Mouse (Mus musculus) embryonic facial prominence, embryonic 14.5 days (tissue): ENCODE data around the gene Vti1a. TPM values are rescaled to one million over a fixed set of nuclear protein-coding genes. Genes with fewer than 3 reads are reported as not detected.

ENCODE experiments used
- ATAC-seq: fragments of 200-750 bp; cut with Nextera tagmentation; 2 replicates; pipeline ENCODE4 v1.8.0; 2017; ENCODE audit warnings: low read depth, moderate number of reproducible peaks, moderate TSS enrichment
- DNase-seq: peaks from one replicate; pipeline ENCODE4 v3.0.0-alpha.2; 2015; ENCODE audit warnings: low spot score
- H3K27ac ChIP-seq: fragments of 300-500 bp; sonication (generic); replicated peaks from 2 replicates; pipeline ENCODE4 v1.5.1; 2014; ENCODE audit warnings: low read depth, mild to moderate bottlenecking, low read length, moderate library complexity
- H3K27me3 ChIP-seq: fragments of 300-500 bp; sonication (generic); replicated peaks from 2 replicates; pipeline ENCODE4 v1.6.1; 2014; ENCODE audit warnings: low read length; ENCODE audit not compliant: control insufficient read depth, insufficient read depth
- H3K36me3 ChIP-seq: fragments of 300-500 bp; sonication (generic); 2 replicates; pipeline ENCODE4 v1.6.1; 2014; ENCODE audit warnings: low read length, mixed read lengths; ENCODE audit not compliant: control insufficient read depth, insufficient read depth
- H3K4me1 ChIP-seq: fragments of 300-500 bp; sonication (generic); 2 replicates; pipeline ENCODE4 v1.6.1; 2014; ENCODE audit warnings: antibody characterized with exemption, low read length; ENCODE audit not compliant: control insufficient read depth, insufficient read depth
- H3K4me2 ChIP-seq: fragments of 300-500 bp; sonication (generic); 2 replicates; pipeline ENCODE4 v1.6.1; 2014; ENCODE audit warnings: low read depth, mild to moderate bottlenecking, low read length, moderate library complexity, mixed read lengths
- H3K4me3 ChIP-seq: fragments of 300-500 bp; sonication (generic); 2 replicates; pipeline ENCODE4 v1.5.1; 2014; ENCODE audit warnings: low read depth, mild to moderate bottlenecking, low read length
- H3K9ac ChIP-seq: fragments of 300-500 bp; sonication (generic); 2 replicates; pipeline ENCODE4 v1.6.1; 2014; ENCODE audit warnings: low read depth, mild to moderate bottlenecking, low read length, moderate library complexity, mixed read lengths
- H3K9me3 ChIP-seq: fragments of 300-500 bp; sonication (generic); 2 replicates; pipeline ENCODE4 v1.6.1; 2016; ENCODE audit warnings: low read length; ENCODE audit not compliant: control insufficient read depth
- WGBS: fragments of 180-500 bp; shearing (Covaris S2); extraction: QIAGEN DNeasy Blood & Tissue Kit; methylation state at CpG from one replicate; pipeline ENCODE4 v1.1.7; 2014; 5-methylcytosine and 5-hydroxymethylcytosine counted together
- polyA plus RNA-seq: library from polyadenylated mRNA; unstranded; fragments of >200 nt; fragmentation: Nextera tagmentation; extraction: Ambion mirVana; gene quantifications from 2 replicates; pipeline ENCODE4 v1.2.1, GENCODE M21; 2014

Vti1a gene
- polyA plus RNA-seq, 1 experiment from 2014 or later: 17.0 TPM

DNA sequence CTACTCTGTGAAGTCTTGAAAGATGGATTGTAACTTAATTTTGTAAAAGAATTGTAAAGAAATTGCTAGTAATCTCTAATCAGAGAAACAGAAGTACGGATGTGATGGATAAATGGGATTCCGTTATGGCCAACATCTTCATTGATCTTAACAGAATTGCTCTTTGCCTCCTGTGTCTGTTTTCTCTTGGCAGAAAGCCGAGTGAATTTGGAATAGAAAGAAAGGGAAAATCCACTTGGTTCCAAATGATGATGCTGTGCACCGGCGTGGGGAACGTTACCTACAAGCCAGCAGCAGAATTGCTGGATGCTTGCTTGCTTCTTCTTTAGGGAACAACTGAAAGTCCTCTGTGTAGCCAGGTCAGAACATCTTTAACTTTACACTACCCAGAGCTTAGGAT is 24.4 kb downstream of the Vti1a start:
- Histone ChIP-seq H3K4me3 (no peak overlapping the region), H3K27me3 (no peaks in the 10 kb centered on the region), H3K36me3 (no peaks in the 10 kb centered on the region; the same call in 1 of the 2 replicates), H3K9me3 (no peaks in the 10 kb centered on the region), H3K27ac (no peak overlapping the region), H3K9ac (no peak overlapping the region), H3K4me1 (0 out of 2 replicates have a peak, but pooled peaks cover 5% of the 10 kb centered on the region), H3K4me2 (no peak overlapping the region)
- DNase-seq (peak; percentile 18), ATAC-seq (no peak)
- WGBS: 84% methylated on average over 6 of the region's 6 CpGs

DNA sequence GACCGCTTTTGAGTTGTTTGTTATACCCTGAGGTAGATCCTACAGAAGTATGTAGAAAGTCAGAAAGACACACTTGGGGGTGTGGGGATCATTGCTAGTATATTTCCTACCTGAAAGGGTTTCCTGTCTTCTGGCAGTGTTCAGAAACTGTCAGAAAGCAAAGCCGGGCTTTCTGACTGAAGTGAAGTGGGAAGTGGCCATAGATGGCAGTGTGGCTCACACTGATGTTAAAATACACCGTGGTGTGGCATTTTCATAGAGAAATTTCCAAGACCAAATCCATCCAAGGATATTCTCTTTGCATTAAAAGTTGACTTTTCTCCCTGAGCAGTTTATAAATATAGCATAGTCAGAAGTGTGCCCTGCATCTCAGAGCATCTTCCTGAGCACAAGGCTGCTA is 25.3 kb downstream of the Vti1a start:
- ATAC-seq (no peak), DNase-seq (no peak)
- WGBS: 65% methylated on average over 3 of the region's 3 CpGs
- no peaks in the 10 kb centered on the region for H3K9me3 ChIP-seq
- no peak overlapping the region for H3K9ac ChIP-seq
- H3K27ac ChIP-seq: no peak overlapping the region
- no peak overlapping the region for H3K4me3 ChIP-seq
- H3K27me3 ChIP-seq: no peaks in the 10 kb centered on the region
- H3K4me2 ChIP-seq: no peak overlapping the region
- no peaks in the 10 kb centered on the region; the same call in 1 of the 2 replicates for H3K36me3 ChIP-seq
- 0 out of 2 replicates have a peak, but pooled peaks cover 5% of the 10 kb centered on the region for H3K4me1 ChIP-seq

DNA sequence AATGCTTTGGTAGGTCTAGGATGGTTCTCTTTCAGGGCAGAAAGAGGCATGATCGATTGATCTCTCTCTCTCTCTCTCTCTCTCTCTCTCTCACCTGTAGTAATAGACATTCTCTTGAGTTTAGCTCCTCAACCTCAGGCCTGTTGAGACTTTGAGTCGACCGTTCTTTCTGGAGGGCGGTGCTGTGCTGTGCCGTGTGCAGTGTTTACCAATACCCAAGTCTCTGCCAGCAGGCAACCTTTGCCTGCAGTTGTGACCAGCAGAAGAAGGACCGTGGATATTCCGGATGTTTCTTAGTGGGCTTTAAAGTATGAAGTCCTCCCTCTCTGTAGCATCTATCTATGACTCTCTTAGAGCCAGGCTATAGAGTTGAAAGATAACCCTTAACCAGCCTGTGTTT is 26.3 kb downstream of the Vti1a start:
- H3K27me3 ChIP-seq: no peaks in the 10 kb centered on the region
- H3K4me3 ChIP-seq: no peak overlapping the region
- H3K27ac ChIP-seq: no peak overlapping the region
- WGBS: 90% methylated on average over 7 of the region's 7 CpGs
- no peaks in the 10 kb centered on the region for H3K9me3 ChIP-seq
- no peaks in the 10 kb centered on the region; the same call in 1 of the 2 replicates for H3K36me3 ChIP-seq
- no peak overlapping the region for H3K9ac ChIP-seq
- ATAC-seq (no peak), DNase-seq (no peak)
- no peak overlapping the region for H3K4me2 ChIP-seq
- H3K4me1 ChIP-seq: 0 out of 2 replicates have a peak, but pooled peaks cover 5% of the 10 kb centered on the region

DNA sequence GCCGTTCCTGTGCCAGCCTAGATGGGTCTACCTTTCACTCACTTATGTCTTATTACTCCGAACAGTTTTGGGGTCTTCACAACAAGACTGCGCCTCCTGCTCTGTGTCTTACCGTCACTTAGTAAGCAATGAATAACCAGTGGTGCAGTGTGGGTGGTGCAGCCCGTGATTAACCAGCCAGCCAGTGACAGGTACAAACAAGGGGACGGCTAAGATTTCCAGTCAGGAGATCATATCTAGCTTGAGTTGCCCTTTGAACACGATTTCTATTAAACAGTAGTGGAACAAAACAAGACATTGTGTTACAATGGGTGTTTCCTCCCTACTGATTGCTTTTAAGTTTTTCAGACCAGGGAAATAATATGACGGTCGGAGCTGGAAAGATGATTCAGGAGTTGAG is 27.2 kb downstream of the Vti1a start:
- DNase-seq (no peak), ATAC-seq (no peak)
- no peak overlapping the region for H3K4me2 ChIP-seq
- H3K9me3 ChIP-seq: no peaks in the 10 kb centered on the region
- 0 out of 2 replicates have a peak, but pooled peaks cover 5% of the 10 kb centered on the region for H3K4me1 ChIP-seq
- WGBS: 84% methylated on average over 9 of the region's 9 CpGs
- H3K9ac ChIP-seq: no peak overlapping the region
- no peak overlapping the region for H3K4me3 ChIP-seq
- no peaks in the 10 kb centered on the region for H3K27me3 ChIP-seq
- no peak overlapping the region for H3K27ac ChIP-seq
- H3K36me3 ChIP-seq: no peaks in the 10 kb centered on the region; the same call in 1 of the 2 replicates

DNA sequence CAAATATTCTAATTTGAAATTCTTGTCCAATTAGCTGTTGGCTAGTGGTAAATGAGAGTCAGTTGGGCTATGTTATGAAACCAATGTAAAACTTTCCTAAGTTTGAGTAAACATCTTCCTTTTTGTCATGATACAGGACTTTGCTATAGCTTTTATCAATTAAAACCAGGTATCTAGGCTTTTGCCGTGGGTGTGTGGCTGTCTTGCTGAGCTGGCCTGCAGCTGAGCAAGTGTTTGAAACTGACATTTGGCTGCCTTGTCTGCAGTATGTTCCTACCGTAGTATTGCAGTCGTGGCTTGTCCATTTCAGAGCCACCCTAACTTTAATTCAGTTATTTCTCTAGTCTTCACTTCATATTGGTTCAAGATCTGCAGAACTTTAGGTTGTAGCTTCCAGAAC is 32.1 kb downstream of the Vti1a start:
- 85% methylated on average over 3 of the region's 3 CpGs for WGBS

DNA sequence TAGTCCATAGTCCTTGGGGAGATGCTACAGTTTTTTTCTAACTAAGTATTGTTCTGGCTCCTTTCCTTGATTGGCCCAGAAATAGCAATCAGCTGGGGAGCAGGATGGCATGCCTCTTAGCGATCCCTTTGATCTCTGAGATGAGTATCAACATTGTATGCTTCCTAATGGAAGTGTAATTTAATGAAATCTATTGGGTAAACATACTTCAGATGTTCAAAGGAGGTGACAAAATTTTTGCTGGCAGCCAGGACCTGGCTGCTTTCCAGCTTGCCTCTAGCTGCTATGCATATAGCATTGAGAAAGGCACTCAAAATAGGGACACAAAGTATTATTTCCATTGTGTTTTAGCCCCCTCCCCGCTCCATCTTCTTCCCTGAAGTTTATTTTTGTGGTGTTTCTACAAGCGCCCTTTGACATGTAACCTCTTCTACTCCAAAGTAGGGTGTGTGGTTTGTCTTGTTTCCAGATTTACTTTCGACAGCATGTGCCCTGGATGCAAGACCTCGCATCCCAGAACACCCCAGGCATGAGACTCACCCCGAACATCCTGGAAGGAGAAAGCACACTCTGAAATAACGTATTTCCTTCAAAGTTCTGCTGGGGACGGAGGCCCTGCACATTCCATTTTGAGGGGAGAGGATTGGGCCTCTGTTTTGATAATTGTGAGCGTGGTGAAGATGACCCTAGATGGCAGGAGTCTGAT is 34.7 kb downstream of the Vti1a start:
- DNase-seq (peak; percentile 62), ATAC-seq (peak; percentile 55; the same call in 1 of the 2 replicates)
- Histone ChIP-seq H3K9ac (no peak overlapping the region), H3K4me2 (no peak overlapping the region), H3K27ac (no peak overlapping the region), H3K9me3 (no peaks in the 10 kb centered on the region), H3K27me3 (no peaks in the 10 kb centered on the region), H3K4me1 (peaks cover 17% of the 10 kb centered on the region; the same call in 1 of the 2 replicates), H3K36me3 (no peaks in the 10 kb centered on the region), H3K4me3 (no peak overlapping the region)
- WGBS: 59% methylated on average over 9 of the region's 9 CpGs

More for the DNA sequence above, 32.1 kb downstream of the Vti1a start:
- no peak overlapping the region for H3K4me2 ChIP-seq
- no peak overlapping the region for H3K4me3 ChIP-seq
- no peak overlapping the region for H3K27ac ChIP-seq
- no peaks in the 10 kb centered on the region; the same call in 1 of the 2 replicates for H3K36me3 ChIP-seq
- DNase-seq (no peak), ATAC-seq (no peak)
- no peak overlapping the region for H3K9ac ChIP-seq
- no peaks in the 10 kb centered on the region for H3K9me3 ChIP-seq
- H3K27me3 ChIP-seq: no peaks in the 10 kb centered on the region
- H3K4me1 ChIP-seq: peaks cover 17% of the 10 kb centered on the region; the same call in 1 of the 2 replicates

DNA sequence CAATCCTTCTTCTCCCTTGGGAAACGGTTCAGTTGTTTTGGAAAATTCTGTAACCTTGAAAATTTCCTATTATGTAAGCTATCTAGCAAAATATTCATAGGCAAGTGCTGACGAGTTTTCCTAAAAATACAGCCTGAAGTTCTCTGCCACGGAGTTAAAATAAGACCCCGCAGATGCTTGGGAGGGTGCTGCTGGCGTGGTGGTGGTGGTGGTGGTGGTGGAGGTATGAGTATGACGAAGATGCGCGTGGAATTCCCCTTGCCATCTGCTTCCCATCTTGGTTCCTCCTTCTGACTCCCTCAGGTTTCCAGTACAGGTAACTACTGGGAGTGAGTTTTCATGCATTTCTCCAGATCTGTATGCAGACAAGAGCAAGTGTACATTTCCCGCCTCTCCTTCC is 46.5 kb downstream of the Vti1a start:
- no peaks in the 10 kb centered on the region for H3K36me3 ChIP-seq
- no peaks in the 10 kb centered on the region for H3K9me3 ChIP-seq
- no peak overlapping the region for H3K4me3 ChIP-seq
- peaks cover 5% of the 10 kb centered on the region; the same call in 1 of the 2 replicates for H3K4me1 ChIP-seq
- DNase-seq (no peak), ATAC-seq (no peak)
- no peaks in the 10 kb centered on the region for H3K27me3 ChIP-seq
- H3K4me2 ChIP-seq: no peak overlapping the region
- H3K27ac ChIP-seq: no peak overlapping the region
- H3K9ac ChIP-seq: no peak overlapping the region
- 90% methylated on average over 9 of the region's 9 CpGs for WGBS

DNA sequence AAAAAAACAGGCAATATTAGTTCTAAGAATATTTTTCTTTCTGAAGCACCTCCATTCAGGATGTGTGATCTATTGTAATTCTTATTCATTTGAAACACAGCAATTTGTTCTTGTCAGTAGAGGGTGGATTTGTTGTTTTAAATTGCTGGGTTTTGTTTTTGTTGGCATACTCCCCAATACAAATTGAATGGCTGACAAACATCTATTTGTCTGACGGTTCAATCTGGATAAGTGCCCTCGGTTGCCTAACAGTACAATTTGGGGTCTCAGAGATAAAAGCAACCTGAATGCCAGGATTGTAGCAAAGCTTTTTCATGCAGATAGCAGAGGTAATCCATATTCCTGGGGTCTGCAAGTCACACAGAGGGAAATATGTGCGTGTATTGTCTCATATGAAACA is 53.6 kb downstream of the Vti1a start:
- ATAC-seq: no peak
- WGBS: 48% methylated on average over 3 of the region's 3 CpGs

DNA sequence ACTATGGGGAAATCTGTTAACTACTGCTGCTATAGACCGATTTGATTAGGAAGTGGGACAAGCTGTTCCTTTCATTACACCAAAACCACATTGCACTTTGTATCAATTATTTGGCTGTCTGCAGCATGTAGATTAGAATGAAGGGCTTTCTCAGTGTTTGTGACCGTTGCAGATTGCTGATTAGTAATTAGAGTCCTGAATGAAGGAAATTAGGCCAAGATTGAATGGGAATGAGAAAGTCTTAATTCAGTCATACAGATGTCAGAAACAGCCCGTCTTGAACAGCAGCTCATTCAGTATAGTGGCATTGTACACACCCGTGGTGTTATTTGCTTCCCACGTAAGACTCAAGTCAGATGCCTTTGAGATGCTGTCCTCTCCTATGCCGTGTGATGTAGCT is 60.2 kb downstream of the Vti1a start:
- H3K4me3 ChIP-seq: no peak overlapping the region
- H3K4me1 ChIP-seq: peaks cover 20% of the 10 kb centered on the region
- 66% methylated on average over 6 of the region's 6 CpGs for WGBS
- DNase-seq (no peak), ATAC-seq (no peak)
- H3K27me3 ChIP-seq: no peaks in the 10 kb centered on the region
- H3K9ac ChIP-seq: no peak overlapping the region
- no peaks in the 10 kb centered on the region for H3K36me3 ChIP-seq
- no peak overlapping the region for H3K4me2 ChIP-seq
- H3K9me3 ChIP-seq: no peaks in the 10 kb centered on the region
- no peak overlapping the region for H3K27ac ChIP-seq

More for the DNA sequence above, 53.6 kb downstream of the Vti1a start:
- no peaks in the 10 kb centered on the region for H3K9me3 ChIP-seq
- H3K27ac ChIP-seq: no peak overlapping the region
- H3K9ac ChIP-seq: no peak overlapping the region
- H3K4me2 ChIP-seq: no peak overlapping the region
- H3K27me3 ChIP-seq: no peaks in the 10 kb centered on the region
- peaks cover 17% of the 10 kb centered on the region for H3K4me1 ChIP-seq
- H3K4me3 ChIP-seq: no peak overlapping the region
- H3K36me3 ChIP-seq: no peaks in the 10 kb centered on the region
- DNase-seq: no peak
